Mouse (Mus musculus): ENCODE data around the gene Zcchc4.
"Not testable (repeated sequence)": the region's sequence is repeated elsewhere in the genome, so short reads cannot be mapped to it uniquely, and the experiment has no call there.

Zcchc4 gene

DNA sequence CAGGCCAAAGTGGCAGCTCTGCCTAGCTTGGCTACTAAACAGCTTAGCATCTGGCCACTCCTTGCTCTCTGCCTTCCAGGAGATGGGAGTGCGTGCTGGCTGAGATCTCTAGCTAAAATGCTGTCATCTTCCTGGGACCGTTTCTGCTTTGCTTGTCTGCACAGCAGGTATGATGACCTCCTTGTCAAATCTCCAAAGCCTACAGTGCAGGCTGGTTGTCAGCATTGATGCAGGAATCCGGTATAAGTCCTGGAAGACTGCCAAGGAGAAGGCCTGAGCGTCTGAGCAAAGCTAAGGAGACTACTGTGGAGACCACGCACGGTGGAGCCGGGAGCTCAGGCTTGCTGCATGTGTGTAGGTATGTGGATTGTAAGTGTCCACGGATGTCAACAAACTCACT is at the start of gene Zcchc4:
Gene Zcchc4 (plus strand): TSS at position 173 of the 400 bp plus-strand sequence.
- no peak for DNase-seq (ENCODE audit: extremely low spot score, low read depth, low spot score)

DNA sequence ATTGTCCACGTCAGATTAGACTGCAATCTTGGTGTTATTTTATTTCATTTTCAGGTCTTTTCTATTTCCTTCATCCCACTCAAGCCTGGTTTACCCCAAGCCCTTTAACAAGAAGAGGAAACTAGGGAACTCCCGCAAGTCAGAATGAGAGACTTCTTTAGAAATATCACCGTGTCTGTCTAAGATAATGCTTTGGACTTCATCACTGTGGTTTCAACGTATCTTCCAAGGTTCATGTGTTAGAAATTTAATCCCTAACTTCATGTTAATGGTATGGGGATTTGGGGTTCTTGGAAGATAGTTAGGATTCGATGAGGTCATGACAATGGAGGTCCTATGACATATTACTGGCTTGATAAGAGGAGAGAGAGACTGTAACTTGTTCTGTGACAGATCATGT is 47.5 kb upstream of the Zcchc4 start:
- no peak for DNase-seq (ENCODE audit: extremely low spot score, low read depth, low spot score)

DNA sequence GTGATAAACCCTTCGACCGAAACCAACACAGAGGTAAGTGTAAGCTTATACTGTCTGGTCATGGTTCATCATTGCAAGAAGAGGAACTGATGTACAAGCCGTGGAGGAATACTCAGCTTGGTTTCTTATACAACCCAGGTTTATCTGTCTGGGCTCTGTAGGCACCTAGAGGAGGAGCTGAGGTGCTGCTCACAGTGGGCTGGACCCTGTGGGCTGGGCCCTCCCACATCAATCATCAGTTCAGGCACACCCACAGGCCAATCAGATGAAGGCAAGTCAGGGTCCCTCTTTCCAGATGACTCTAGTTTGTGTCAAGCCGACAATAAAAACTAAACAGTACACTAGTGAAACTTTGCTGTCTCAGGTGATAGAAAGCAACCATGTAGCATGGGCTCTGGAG is 42.4 kb upstream of the Zcchc4 start:
- DNase-seq (ENCODE audit: extremely low spot score, low read depth, low spot score) = no peak

DNA sequence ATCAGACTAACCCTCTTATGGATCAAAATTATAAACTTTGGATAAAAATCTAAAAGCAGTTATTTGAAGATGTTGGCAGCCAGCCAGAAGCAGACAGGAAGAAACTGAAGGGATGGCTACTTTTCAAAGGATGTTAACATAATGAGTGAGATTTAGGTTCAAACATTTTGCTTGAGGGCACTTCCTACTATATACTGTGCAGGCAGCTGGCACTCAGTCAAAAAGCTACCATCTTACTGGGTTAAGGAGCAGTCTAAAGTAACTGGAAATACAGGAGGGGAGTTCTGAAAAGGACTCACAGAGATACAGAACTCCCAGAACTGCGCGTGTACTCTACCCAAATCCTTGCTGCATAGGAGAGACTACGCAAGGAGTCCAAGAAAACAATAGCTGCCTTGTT is 39.2 kb upstream of the Zcchc4 start:
- DNase-seq (ENCODE audit: extremely low spot score, low read depth, low spot score) = no peak

DNA sequence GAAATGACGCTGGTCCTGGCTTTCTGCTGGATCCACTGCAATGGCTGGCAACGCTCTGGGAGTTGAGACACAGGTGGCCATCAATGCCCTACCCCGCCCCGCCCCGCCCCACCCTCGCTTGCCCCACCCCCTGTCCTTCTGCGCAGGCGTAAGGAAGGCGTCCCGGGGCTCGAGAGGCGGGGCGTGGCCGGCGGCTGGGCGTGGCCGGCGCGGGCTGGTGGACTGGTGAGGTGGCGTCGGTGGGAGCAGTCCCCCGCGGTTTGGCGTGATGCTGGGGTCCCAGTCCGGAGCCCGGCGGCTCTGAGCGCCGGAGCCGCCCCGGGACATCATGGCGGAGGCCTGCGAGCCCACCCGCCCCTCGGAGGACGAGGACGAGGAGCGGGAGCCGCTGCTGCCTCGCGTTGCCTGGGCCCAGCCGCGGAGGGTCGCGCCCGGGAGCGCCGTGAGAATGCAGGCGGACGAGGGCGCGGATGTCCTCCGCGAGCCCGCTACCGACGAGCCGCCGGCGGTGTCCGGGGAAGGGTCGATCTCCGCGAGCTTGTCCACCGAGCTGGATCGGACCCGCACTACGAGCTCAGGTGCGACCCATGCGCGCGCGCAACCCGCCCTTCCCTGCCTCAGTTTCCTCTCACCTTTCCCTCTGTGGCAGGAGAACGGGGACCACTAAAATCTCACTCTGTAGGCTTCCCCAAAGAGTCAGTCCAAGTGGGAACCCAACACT is 33.7 kb upstream of the Zcchc4 start, which contains the start of gene Pi4k2b:
Gene Pi4k2b (plus strand): TSS at position 184 of the 721 bp plus-strand sequence.
- DNase-seq (ENCODE audit: extremely low spot score, low read depth, low spot score) = no peak

DNA sequence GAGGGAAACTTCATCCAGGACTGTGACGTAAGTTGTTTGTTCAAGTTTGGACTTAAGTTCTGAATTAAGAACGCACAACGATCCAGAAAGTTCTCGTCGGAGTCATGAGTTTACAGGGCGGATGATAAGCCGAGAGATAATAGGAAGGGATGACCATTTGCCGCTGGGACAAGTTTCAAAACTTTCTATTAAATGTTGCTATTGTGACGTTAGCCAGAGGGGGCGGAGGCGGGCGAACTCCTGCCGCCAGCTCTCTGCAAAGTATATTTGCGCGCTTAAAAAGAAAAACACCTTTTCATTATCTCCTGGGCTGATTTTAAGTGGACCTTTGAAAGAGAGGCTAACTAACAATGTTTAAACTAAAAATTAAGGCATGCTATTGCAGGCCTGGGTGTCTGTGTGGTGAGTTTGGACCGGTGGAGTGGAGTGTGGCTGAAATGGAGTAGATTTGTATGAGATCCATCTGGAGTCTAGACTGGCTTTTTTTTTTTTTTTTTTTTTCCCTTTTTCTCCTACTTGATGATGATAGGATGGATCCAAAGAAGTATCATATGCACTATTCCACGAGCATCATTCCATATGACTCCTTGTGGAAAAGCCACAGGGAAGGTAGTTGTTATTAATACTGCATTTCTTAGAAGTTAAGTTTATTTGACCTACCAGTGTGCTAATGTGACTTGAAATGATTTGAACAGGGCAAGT is 32.9 kb upstream of the Zcchc4 start:
- peak; percentile 49 for DNase-seq (ENCODE audit: extremely low spot score, low read depth, low spot score)

DNA sequence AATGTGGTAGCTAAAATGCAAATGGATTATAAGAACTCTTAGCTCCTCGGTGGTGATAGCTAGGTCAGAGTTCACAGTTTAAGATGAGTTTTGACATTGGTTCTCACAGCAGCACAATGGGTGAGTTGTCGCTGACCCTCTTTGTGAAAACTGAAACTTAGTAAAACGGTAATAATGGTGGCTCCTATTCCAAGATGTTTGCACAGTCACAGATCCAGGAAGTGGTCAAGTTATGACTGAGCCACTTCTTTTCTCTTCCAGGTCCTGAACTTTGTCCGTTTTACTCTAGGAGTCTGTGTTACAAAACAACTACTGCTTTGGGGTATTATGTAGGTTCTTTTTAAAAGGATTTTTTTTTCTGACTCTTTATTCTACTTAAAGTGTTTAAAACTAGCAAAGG is 32.0 kb upstream of the Zcchc4 start:
- DNase-seq (ENCODE audit: extremely low spot score, low read depth, low spot score) = no peak

DNA sequence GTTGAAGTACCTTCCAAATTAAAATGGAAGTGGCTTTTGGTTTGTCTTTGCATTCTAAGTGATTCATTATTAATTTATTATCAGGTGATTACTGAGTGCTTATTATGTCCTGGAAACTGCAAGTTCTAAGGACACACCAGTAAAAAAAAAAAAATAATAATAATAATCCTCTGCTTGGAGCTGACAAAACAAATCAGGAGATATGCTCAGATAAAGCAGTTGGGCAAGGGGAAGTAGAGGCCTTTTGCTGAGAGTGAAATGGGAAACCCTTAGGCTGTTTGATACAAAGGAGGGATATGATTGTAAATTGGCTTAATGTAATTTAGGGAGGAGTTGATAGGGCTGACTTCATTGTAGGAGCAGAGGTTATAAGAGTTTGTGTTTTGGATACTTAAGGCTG is 28.3 kb upstream of the Zcchc4 start:
- DNase-seq (ENCODE audit: extremely low spot score, low read depth, low spot score) = no peak

DNA sequence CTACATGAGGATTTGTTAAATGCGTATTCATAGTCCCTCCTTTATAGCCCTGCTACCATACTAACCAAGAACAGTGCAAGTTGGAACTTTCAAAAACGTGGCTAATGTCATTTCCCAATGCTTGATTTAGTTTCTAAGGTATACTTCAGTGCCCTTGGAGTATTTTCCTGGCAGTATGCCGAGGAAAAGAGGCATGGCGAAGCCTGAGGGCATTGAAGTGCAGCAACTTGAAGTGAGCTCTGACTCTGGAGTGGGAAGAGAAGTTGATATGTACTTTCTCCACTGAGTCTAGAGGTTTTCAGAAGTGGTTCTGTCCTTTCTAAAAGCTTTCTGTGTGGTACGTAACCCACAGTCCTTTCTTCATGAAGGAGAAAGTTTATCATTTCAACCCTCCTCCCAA is 26.5 kb upstream of the Zcchc4 start:
- DNase-seq (ENCODE audit: extremely low spot score, low read depth, low spot score) = no peak

DNA sequence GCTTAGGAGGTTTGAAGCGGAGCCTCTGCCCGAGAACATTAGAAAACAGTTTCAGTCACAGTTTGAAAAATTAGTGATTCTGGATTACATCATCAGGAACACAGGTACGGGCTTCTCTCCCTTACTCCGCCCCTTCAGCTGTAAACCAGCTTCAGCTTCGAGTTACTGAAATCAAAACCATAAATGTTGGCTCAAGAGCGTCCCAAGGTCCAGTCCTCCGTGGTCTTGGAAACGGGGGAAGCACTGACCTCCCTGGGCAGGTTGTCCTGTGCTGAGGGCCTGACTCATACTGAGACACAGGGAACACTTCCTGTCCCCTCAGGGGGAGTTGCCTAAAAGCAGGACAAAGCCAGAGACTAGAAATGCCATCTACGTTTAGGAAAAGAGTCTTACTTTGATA is 22.1 kb upstream of the Zcchc4 start:
- no peak for DNase-seq (ENCODE audit: extremely low spot score, low read depth, low spot score)

DNA sequence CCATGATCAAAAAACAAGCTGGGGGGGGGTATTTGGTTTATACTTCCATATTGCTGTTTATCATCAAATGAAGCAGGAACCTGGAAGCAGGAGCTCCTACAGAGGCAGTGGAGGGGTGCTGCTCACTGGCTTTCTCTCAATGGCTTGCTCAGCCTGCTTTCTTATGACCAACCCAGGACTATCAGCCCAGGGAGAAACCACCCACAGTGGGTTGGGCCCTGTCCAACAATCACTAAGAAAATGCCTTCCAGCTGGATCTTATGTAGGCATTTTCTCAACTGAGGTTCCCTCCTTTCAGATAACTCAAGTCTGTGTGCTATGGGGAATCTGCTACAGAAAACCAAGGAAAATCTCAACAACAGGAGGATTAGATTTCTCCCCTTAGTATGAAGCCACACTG is 21.0 kb upstream of the Zcchc4 start:
- no peak for DNase-seq (ENCODE audit: extremely low spot score, low read depth, low spot score)

DNA sequence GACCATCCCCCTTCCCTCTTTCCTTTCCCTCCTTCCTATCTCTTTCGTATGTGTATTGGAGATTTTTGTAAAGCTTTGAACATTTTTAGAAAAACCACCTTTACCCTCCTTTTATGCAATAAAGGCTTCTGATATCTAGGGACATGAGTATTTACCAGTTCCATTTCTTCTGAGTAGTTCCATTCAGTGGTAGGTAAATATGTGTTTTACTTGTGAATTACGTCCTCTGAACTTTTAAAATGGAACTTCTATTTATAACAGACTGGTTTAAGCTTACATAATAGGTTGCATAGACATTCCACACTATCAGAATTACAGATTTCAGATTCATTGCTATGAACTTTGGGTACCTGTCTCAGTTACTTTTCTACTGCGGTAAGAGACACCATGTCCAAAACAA is 19.9 kb upstream of the Zcchc4 start:
- no peak for DNase-seq (ENCODE audit: extremely low spot score, low read depth, low spot score)

DNA sequence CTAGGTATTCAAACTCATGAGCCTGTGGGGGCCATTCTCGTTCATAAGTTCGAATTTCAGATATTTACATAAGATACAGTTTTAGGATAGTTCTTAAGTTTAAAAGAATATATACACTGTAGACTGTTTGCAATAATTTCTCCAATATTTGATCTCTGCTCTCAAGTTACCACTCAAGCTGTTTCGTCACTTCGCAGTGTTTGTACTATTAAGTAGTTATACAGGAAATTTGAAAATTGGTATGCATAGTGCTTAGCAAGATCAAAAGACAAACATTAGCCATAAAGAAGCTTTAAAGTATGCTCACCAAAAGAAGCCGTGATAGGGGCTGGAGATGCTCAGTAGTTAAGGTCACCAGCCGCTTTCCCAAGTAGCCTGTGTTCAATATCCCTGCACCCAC is 19.2 kb upstream of the Zcchc4 start:
- no peak for DNase-seq (ENCODE audit: extremely low spot score, low read depth, low spot score)

DNA sequence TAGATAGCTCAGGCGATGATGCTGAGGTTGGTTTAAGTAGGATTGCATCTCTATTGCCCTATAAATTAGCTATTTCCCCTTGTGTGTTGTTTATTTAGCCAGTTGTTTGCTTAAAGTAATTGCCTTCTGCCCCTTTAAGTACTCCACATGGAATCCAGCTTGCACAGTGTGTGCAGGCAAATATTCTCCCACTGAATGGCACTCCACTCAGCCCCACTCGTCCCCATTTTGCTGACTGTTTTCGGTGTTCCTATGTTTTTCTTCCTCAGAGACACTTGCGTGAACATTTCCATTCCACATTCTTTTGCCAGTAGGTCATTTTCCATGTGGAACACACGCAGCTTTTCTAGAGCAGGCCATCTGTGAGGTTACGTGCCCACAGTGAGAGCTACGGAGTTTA is 12.6 kb upstream of the Zcchc4 start:
- DNase-seq (ENCODE audit: extremely low spot score, low read depth, low spot score) = no peak

DNA sequence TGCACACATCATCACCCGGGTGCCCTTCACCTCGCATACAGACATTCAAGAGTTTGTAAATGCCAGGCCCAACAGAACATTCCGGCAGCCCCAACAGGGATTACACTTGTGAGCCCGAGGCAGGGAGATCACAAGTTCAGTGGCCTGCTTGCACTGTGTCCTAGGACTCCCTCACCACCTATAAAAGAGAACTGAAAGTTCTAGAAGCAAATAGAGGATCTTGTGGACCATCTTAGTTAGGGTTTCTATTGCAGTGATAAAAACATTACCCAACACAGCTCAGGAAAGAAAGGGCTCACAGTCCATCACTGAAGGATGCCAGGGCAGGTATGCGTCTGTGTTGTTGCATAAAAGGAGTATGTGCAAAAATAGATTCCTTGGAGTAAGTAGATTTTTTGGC is 942 bp upstream of the Zcchc4 start:
- DNase-seq (ENCODE audit: extremely low spot score, low read depth, low spot score) = no peak

DNA sequence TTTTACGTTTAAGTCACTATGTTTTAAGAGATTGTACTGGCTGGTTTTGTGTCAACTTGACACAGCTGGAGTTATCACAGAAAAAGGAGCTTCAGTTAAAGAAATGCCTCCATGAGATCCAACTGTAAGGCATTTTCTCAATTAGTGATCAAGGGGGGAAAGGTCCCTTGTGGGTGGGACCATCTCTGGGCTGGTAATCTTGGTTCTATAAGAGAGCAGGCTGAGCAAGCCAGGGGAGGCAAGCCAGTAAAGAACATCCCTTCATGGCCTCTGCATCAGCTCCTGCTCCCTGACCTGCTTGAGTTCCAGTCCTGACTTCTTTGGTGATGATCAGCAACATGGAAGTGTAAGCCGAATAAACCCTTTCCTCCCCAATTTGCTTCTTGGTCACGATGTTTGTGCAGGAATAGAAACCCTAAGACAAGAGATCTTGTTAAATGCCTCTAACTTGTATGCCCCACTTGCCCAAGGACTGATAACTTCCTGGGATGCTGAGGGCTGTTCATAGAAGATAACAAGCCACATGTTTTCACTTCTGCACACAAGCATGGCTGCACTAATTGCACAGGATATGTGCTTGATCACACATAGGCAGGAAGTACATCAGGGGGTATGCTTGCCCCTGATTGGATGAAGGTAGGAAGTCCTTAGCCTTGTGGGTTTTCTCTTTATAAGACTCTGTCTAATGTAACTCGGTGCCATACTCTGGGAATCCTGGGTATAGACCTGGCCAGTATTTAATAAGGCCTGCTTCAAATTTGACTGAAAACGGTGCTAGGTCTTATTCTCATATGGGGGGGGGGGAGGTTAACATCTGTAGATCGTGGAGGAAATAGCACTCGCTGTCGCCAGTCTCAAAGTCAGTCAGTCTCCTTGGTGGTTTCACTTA is 1.5 kb downstream of the Zcchc4 start:
- DNase-seq (ENCODE audit: extremely low spot score, low read depth, low spot score) = not testable (repeated sequence)

DNA sequence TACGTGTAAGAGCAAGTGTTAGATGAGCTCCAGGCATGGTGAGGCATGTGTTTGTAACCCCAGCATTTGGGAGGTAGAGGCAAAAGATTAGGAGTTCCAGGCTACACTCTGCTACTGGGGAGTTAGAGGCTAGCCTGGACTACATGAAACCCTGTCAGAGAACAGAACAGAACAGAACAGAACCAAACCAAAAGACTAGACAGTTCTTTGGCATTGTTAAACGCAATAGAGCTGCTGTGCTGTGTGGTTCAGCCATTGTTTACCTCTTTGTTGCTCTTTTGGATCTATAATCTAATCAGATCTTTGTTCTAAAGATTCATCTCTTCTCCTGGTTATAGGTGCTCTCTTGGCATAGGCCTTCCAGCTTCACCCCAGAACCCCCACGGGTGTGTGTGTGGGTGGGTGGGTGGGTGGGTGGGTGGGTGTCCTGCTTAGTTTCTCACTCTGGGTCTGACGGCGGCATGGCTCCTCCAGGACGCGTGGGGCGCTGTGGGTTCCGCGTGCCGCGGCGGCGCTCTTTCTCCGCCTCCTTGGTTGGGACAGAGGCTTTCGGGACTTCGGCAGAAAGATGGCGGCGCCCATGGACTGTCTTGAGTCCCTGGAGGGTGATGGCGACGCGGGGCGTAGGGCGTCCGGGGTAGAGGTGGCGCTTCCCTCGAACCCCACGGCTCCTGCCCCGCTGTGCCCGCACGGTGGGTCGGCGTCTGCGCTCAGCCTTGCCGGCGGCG is 7.5 kb downstream of the Zcchc4 start:
- peak; percentile 53 for DNase-seq (ENCODE audit: extremely low spot score, low read depth, low spot score)

DNA sequence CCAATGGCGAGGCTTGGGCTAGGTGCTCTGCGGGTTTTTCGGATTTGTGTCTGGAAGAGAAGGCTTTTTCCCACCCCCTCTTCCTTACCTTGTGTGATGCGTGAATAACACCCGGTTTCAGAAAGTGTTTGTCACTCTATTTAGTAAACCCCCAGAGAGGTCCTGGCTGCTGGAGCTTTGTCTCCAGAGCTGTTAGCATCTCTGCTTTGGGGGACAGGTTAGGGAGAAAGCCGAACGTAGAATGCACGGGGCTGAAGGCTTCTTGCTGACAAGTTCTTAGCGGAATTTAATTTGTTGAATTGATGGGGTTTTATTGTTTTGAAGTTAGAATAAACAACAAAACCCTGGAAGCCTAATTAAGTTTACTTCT is 8.0 kb downstream of the Zcchc4 start:
- peak; percentile 26 for DNase-seq (ENCODE audit: extremely low spot score, low read depth, low spot score)

DNA sequence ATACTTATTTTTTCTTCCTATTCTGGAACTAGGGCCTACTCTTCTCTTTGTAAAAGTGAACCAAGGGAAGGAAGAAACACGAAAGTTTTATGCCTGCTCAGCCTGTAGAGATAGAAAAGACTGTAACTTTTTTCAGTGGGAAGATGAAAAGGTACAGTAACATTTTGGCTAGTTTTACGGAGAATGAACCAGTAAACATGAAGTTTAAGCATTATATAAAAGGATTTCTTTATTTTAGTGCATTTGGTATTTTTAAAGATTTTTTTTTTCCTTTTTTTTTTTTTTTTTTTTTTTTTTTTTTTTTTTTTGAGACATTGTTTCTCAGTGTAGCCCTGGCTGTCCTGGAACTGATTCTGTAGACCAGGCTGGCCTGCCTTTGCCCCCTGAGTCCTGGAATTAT is 8.7 kb downstream of the Zcchc4 start:
- DNase-seq (ENCODE audit: extremely low spot score, low read depth, low spot score) = no peak

DNA sequence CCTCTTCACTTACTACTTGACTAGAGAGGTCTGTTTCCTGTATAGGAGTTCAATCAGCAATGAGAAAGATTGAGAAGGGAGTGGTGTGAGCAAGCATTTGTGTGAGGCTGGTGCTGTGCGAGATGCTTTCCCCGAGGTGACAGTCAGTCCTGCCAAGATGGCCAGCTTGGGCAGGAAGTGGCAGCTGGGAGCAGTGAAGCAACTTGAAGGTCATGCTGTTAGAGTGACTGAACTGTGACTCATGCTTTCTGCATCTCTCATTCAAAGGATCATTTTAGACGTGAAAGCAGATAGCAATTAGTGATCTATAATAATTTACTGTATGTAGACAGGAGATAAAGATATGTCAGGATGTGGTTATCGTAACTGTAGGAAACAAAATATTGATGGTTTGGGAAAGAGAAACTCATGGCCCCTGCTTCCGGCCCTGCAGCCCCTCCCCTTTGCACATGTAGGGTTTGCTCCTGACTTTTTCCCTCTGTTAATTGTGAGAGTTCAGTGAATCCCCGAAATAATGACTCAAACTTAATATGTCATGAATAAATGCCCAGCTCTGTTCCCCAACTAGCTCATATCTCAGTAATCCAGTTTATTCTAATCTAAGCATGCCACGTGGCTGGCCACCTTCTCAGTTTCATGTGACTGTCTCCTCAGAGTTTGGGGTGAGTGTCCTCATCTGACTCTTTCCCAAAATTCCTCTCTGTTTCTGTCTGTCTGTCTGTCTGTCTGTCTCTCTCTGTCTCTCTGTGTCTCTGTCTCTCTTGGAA is 11.5 kb downstream of the Zcchc4 start:
- DNase-seq (ENCODE audit: extremely low spot score, low read depth, low spot score) = no peak
